Mouse (Mus musculus) kidney, embryonic 15.5 days (tissue): ENCODE data around the gene Il2ra. TPM values are rescaled to one million over a fixed set of nuclear protein-coding genes. Genes with fewer than 3 reads are reported as not detected.
"Not testable (repeated sequence)": the region's sequence is repeated elsewhere in the genome, so short reads cannot be mapped to it uniquely, and the experiment has no call there.

Experiments
- ATAC-seq: fragments of 200-750 bp; cut with Nextera tagmentation; replicated peaks from 2 replicates; pipeline ENCODE4 v1.8.0; 2017; ENCODE audit warnings: moderate TSS enrichment; ENCODE audit not compliant: low FRiP score
- H3K27ac ChIP-seq: fragments of 300-500 bp; sonication (generic); 2 replicates; pipeline ENCODE4 v1.5.1; 2015; ENCODE audit warnings: mild to moderate bottlenecking, inconsistent platforms
- H3K27me3 ChIP-seq: fragments of 300-500 bp; sonication (generic); 2 replicates; pipeline ENCODE4 v1.6.1; 2015; ENCODE audit warnings: inconsistent platforms
- H3K36me3 ChIP-seq: fragments of 300-500 bp; sonication (generic); 2 replicates; pipeline ENCODE4 v1.6.1; 2015; ENCODE audit warnings: inconsistent platforms
- H3K4me1 ChIP-seq: fragments of 300-500 bp; sonication (generic); 2 replicates; pipeline ENCODE4 v1.6.1; 2015; ENCODE audit warnings: inconsistent platforms
- H3K4me2 ChIP-seq: fragments of 300-500 bp; sonication (generic); 2 replicates; pipeline ENCODE4 v1.6.1; 2015; ENCODE audit warnings: moderate library complexity, mild to moderate bottlenecking, inconsistent platforms
- H3K4me3 ChIP-seq: fragments of 300-500 bp; sonication (generic); replicated peaks from 2 replicates; pipeline ENCODE4 v1.5.1; 2015; ENCODE audit warnings: mild to moderate bottlenecking, inconsistent platforms
- H3K9ac ChIP-seq: fragments of 300-500 bp; sonication (generic); 2 replicates; pipeline ENCODE4 v1.6.1; 2015; ENCODE audit warnings: mild to moderate bottlenecking, inconsistent platforms
- H3K9me3 ChIP-seq: fragments of 300-500 bp; sonication (generic); replicated peaks from 2 replicates; pipeline ENCODE4 v1.6.1; 2016; ENCODE audit warnings: inconsistent platforms
- WGBS: fragments of 180-500 bp; shearing (Covaris S2); methylation state at CpG from one replicate; pipeline ENCODE4 v1.1.7; 2015; ENCODE audit warnings: mixed read lengths; 5-methylcytosine and 5-hydroxymethylcytosine counted together
- polyA plus RNA-seq: library from polyadenylated mRNA; unstranded; fragments of >200 nt; fragmentation: Nextera tagmentation; extraction: Ambion mirVana; gene quantifications from 2 replicates; pipeline ENCODE4 v1.2.1, GENCODE M21; 2015

Gene Il2ra
- not detected in 2 replicates for polyA plus RNA-seq

DNA sequence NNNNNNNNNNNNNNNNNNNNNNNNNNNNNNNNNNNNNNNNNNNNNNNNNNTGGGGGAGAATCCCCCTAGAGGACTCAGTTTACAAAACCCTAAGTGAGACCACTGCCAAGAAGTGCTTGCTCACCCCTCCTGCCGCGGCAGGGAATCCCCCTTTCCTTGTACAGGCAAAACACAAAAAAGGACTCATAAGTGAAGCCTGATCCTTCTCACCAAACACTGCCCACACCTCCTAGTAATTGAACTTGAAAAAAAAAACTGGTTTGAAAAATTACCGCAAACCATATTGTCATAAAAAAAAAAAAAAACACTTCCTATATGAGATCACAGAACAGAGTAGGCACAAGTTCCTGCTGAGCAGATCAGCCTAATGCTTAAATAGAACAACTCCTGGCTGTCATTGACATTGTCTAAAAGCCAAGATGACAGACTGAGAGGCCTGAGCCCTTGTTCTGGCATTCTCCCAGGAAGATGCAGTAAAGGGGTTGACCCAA, at the start of gene Il2ra:
Il2ra (plus strand) TSS at position 357 of the 491 bp plus-strand sequence.
- no peaks in the 10 kb centered on the region for H3K9me3 ChIP-seq
- no peak within 1 kb of the TSS for H3K27ac ChIP-seq
- 79% methylated on average over 3 of the region's 3 CpGs for WGBS
- no peak for ATAC-seq
- H3K4me3 ChIP-seq, result no peak within 1 kb of the TSS
- H3K9ac ChIP-seq, result no peak within 1 kb of the TSS
- H3K4me2 ChIP-seq, result no peak within 1 kb of the TSS
- H3K27me3 ChIP-seq, result no peaks in the 10 kb centered on the region
- no peaks in the 10 kb centered on the region for H3K4me1 ChIP-seq
- H3K36me3 ChIP-seq, result no peaks in the 10 kb centered on the region

DNA sequence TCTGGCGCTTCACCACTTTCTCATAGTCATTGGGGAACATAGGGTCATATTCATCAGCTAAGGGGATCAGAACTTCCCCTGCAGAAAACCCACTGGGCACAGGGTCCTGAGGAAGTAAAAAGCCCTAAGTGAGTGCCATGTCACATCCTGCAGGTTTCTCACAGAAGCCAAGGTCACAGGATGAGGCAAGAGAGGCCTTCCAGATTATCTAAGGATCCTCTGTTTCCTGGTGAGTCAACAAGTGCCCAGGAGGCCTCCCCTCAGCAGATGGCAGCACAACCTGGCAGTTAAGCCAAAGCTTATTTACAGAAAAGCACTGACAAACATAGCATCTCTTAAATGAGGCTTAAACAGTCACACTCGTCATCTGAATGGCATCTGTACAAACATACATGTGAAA, 45.9 kb upstream of the Il2ra start:
- Histone ChIP-seq H3K9me3 (no peaks in the 10 kb centered on the region), H3K9ac (no peak overlapping the region), H3K36me3 (peaks cover 83% of the 10 kb centered on the region), H3K4me2 (no peak overlapping the region), H3K4me3 (no peak overlapping the region), H3K27me3 (no peaks in the 10 kb centered on the region), H3K4me1 (peaks cover 6% of the 10 kb centered on the region), H3K27ac (no peak overlapping the region)
- ATAC-seq, result no peak
- 82% methylated on average over 2 of the region's 2 CpGs for WGBS

DNA sequence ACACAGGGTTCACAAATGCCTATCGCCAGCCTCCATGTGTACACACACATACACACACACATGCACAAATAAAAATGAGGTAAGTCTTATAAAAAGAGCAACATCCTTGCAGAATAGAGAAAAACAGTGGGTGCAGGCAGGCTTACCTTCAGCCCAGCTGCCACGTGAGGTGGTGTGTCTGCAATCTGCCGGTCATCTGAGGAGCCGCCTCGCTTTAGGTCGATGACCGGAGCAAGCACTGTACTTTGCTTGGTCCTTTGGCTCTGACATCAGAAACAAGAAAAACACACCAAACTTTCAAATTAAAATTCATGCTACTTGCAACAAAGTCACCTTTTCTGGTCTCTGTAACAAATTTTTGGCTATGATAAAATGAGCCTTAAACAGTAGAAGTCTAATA, 44.7 kb upstream of the Il2ra start:
- Histone ChIP-seq H3K9me3 (no peaks in the 10 kb centered on the region), H3K27ac (no peak overlapping the region), H3K4me1 (peaks cover 11% of the 10 kb centered on the region), H3K4me3 (no peak overlapping the region), H3K9ac (no peak overlapping the region), H3K4me2 (no peak overlapping the region), H3K36me3 (peaks cover 71% of the 10 kb centered on the region), H3K27me3 (no peaks in the 10 kb centered on the region)
- no peak for ATAC-seq
- WGBS, result 93% methylated on average over 7 of the region's 7 CpGs

DNA sequence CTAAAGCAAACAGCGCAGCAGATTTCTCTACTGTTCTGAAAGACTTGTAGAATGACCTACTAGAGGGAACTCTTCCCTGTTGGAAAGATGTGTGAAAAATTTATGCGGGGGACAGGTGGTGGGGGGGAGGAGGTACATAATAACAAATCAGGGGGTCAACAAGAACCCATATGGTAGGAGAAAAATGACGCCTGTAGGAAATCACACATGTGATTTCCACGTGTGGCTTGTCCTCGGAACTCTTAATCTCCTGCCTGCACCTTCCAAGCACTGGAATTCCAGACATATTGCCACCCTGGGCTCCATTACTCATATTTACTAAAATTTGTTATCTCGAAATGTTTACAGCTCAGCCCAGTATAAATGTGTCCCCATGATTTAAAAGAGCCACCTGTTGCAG, 40.8 kb upstream of the Il2ra start:
- Histone ChIP-seq H3K4me2 (peak overlapping the region; percentile 74), H3K4me3 (peak overlapping the region; percentile 98), H3K9ac (peak overlapping the region; percentile 93), H3K9me3 (no peaks in the 10 kb centered on the region), H3K27ac (no peak overlapping the region), H3K27me3 (no peaks in the 10 kb centered on the region), H3K36me3 (peaks cover 38% of the 10 kb centered on the region), H3K4me1 (peaks cover 11% of the 10 kb centered on the region)
- WGBS, result 81% methylated on average over 6 of the region's 6 CpGs
- no peak for ATAC-seq

DNA sequence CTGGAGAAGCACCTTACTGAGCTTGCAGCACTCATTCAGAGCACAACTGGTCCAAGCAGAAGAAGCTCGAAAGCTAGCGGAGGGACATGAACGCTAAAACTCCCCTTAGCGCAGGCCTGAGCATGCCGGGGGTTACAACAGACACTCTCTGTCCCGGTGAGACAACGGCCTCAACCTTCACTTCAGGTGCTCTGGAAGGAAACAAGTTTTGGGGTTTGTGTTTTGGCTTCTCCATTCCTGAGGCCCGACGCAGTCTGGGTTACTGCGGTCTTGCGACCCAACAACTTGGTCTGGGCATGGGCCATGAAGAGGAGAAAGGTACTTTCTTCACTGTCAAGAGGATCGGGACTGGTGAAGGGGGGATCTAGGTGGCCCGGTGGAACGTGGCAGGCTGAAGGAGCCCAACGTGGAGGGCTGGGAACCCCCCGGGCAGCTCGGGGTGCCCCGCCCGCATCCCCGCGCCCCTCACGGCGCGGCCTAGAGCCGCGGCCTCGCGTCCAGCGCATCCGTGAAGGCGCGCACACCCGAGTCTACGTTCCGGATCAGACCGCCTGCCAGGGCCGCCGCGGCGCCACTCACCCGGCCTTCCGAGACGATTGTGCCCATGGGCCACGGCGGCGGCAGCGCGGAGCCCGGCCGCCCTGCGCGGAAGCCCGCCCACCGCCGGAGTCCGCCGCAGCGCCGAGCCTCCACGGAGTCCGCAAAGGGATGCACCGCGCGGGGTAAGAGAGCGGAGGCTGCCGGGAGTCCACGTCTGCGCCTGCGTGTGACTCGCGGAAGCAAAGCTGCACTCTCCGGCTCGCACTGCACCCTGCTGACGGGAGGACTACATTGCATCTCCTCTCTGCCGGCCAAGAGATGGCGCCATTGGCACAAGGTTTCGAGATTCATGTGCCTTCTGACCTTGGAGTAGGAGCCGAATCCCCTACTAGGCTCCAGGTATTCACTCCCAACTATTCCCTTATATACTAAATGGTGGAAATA, 39.8 kb upstream of the Il2ra start:
- peak overlapping the region; percentile 98 for H3K4me3 ChIP-seq
- ATAC-seq, result peak; percentile 99
- peaks cover 11% of the 10 kb centered on the region for H3K4me1 ChIP-seq
- under 1% methylated on average over 78 of the region's 78 CpGs for WGBS
- H3K27me3 ChIP-seq, result no peaks in the 10 kb centered on the region
- H3K36me3 ChIP-seq, result peaks cover 28% of the 10 kb centered on the region
- peak overlapping the region; percentile 81 for H3K27ac ChIP-seq
- H3K9ac ChIP-seq, result peak overlapping the region; percentile 93
- H3K4me2 ChIP-seq, result peak overlapping the region; percentile 74
- H3K9me3 ChIP-seq, result no peaks in the 10 kb centered on the region

DNA sequence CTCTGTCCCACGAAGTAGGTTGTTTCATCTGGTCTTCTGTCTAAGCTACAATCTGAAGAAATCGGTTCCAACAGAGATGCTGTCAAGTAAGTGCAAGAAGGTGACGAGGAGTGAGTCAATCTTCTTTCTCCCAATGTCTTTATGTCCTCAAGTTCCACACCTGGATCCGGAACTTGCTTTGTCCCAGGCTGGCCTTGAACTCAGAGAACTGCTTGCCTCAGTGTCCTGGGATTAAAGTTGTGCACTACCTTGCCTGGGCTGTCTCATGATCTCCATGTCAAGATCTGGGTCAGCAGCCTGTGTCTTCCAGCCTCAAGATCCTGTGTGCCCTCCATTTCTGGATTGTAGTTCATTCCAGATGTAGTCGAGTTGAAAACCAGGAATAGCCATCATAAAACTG, 38.6 kb upstream of the Il2ra start, which contains the start of gene Rbm17:
Rbm17 (minus strand) TSS at position 101 of the 400 bp plus-strand sequence.
- WGBS, result 86% methylated on average over 5 of the region's 5 CpGs
- H3K36me3 ChIP-seq, result peaks cover 16% of the 10 kb centered on the region
- H3K4me3 ChIP-seq, result peak within 1 kb of the TSS; percentile 98
- H3K4me1 ChIP-seq, result peaks cover 11% of the 10 kb centered on the region
- ATAC-seq, result no peak
- no peaks in the 10 kb centered on the region for H3K27me3 ChIP-seq
- H3K4me2 ChIP-seq, result peak within 1 kb of the TSS; percentile 74
- no peaks in the 10 kb centered on the region for H3K9me3 ChIP-seq
- peak within 1 kb of the TSS; percentile 81 for H3K27ac ChIP-seq
- H3K9ac ChIP-seq, result peak within 1 kb of the TSS; percentile 93

DNA sequence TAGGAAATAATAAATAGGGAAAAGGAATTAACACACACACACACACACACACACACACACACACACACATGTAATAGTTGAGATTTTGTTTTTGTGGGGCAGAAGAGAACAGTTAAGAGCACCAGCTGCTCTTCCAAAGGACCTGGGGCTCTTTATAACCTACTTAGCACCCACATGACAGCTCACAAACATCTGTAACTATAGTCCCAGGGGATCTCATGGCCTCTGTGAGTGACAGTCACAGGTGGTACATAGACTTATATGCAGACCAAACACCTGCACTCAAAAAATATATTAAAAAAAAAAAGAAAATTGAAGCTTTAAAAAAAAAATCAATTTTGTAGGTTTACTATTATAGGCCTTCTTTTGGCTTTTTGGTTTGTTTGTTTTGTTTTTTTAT, 37.7 kb upstream of the Il2ra start:
- no peak overlapping the region for H3K27ac ChIP-seq
- H3K4me2 ChIP-seq, result no peak overlapping the region
- H3K9me3 ChIP-seq, result no peaks in the 10 kb centered on the region
- no peak overlapping the region for H3K9ac ChIP-seq
- no peaks in the 10 kb centered on the region for H3K27me3 ChIP-seq
- H3K4me1 ChIP-seq, result peaks cover 11% of the 10 kb centered on the region
- ATAC-seq, result no peak
- peaks cover 8% of the 10 kb centered on the region for H3K36me3 ChIP-seq
- H3K4me3 ChIP-seq, result no peak overlapping the region

DNA sequence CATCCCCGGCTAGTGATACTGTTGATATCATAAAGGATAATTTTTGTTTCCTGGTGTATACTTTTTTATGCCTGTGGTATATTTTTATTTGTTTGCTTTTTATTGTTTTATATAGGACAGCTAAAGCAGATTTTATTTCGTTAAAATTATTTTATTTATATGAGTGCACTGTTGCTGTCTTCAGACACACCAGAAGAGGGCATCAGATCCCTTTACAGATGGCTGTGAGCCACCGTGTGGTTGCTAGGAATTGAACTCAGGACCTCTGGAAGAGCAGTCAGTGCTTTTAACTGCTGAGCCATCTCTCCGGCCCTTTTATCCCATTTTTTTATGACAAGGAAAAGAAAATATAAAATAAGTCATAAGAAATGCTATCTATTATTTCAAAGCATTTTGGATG, 35.9 kb upstream of the Il2ra start:
- not testable (repeated sequence) for ATAC-seq, H3K9ac ChIP-seq, H3K36me3 ChIP-seq, H3K4me3 ChIP-seq, H3K27me3 ChIP-seq, H3K27ac ChIP-seq, H3K9me3 ChIP-seq, H3K4me1 ChIP-seq, H3K4me2 ChIP-seq
- 79% methylated on average over 4 of the region's 4 CpGs for WGBS

DNA sequence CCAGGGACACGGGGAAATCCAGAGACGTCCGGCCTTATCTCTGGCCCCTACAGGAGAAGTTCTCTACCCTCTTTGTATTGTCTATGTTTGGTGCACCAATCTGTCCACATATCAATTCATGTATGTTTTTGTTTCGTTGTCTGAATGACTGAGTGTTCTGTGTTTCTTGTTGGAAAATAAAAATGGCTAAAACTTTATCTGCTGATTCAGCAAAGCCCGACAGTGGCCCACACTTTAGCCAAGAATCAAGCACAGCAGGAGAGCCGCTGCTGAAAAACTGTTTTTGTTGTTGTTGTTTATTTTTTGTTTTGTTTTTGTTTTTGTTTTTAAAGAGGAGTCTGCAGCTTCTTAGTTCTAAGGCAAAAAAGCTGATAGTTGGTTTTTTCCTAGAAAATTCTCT, 29.7 kb upstream of the Il2ra start:
- ATAC-seq, H3K4me1 ChIP-seq: not testable (repeated sequence)
- WGBS, result 87% methylated on average over 6 of the region's 6 CpGs

DNA sequence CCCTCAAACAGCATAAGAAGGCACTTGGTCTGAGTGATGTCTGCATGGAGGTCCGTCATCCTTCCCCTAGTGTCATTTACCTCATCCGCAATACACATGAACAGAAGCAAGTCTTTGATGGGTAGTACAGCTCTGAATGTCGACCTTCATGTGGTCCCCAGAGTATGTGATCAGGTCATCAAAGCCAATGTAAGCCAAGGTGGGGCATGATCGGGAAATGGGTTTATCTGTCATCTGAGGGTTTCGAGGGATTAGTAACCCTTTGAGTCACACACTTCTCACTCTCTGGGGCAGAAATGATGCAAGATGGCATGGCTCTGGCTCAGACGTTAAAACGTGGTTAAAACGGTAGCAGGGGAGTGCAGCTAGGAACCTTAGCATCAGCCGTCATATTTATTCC, 25.8 kb upstream of the Il2ra start:
- Histone ChIP-seq H3K27me3 (no peaks in the 10 kb centered on the region), H3K4me3 (no peak overlapping the region), H3K9me3 (no peaks in the 10 kb centered on the region), H3K27ac (no peak overlapping the region), H3K4me2 (no peak overlapping the region), H3K4me1 (no peaks in the 10 kb centered on the region), H3K36me3 (no peaks in the 10 kb centered on the region), H3K9ac (no peak overlapping the region)
- WGBS, result 89% methylated on average over 9 of the region's 9 CpGs
- ATAC-seq, result no peak

More for the DNA sequence above, 29.7 kb upstream of the Il2ra start:
- H3K27me3 ChIP-seq, H3K4me3 ChIP-seq, H3K9me3 ChIP-seq, H3K27ac ChIP-seq, H3K4me2 ChIP-seq, H3K9ac ChIP-seq, H3K36me3 ChIP-seq: not testable (repeated sequence)

DNA sequence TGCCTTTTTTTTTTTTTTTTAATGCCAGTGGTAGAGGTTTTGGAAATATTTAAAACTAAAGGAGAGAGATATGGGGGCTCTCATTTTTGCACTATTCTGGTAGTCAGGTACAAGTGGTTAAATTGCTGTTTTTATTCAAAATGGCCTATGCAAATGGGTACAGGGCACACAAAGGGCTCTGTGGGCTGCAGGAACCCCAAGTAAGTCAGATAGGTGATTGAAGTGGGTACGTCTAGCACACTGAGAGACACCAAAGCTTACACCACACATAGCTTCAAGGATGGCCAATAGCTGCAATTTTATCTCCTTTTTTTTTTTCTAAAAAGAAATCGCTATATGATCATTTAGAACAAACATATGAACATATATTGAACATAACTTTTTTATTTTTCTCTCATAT, 23.0 kb upstream of the Il2ra start:
- no peak for ATAC-seq
- no peak overlapping the region for H3K4me2 ChIP-seq
- H3K36me3 ChIP-seq, result no peaks in the 10 kb centered on the region
- no peak overlapping the region for H3K9ac ChIP-seq
- H3K4me3 ChIP-seq, result no peak overlapping the region
- no peaks in the 10 kb centered on the region for H3K4me1 ChIP-seq
- H3K27me3 ChIP-seq, result no peaks in the 10 kb centered on the region
- H3K27ac ChIP-seq, result no peak overlapping the region
- H3K9me3 ChIP-seq, result no peaks in the 10 kb centered on the region
- WGBS, result 75% methylated on average over 2 of the region's 2 CpGs

DNA sequence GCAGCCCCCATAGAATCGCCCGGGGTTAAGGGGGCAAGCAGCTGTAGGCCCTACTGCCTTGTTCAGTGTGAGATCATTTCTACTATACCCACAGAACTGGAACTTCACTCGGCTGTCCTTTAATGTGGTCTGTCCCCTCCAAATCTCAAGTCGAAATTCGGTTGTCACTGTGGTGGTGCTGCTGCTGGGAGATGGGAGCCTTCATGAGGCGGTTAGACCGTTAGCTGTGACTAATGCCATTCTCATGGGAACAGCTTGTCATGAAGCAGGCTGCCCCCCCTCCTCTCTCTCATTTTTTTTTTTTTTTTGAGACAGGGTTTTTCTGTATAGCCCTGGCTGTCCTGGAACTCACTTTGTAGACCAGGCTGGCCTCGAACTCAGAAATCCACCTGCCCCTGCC, 19.4 kb upstream of the Il2ra start:
- Histone ChIP-seq H3K9me3 (no peaks in the 10 kb centered on the region), H3K4me1 (no peaks in the 10 kb centered on the region), H3K27me3 (no peaks in the 10 kb centered on the region), H3K9ac (no peak overlapping the region), H3K4me2 (no peak overlapping the region), H3K27ac (no peak overlapping the region), H3K36me3 (no peaks in the 10 kb centered on the region), H3K4me3 (no peak overlapping the region)
- no peak for ATAC-seq
- 90% methylated on average over 8 of the region's 8 CpGs for WGBS
